Mouse (Mus musculus) liver, adult 2 months (tissue): ENCODE measurements around the gene Zfp39. TPM values are rescaled to one million over a fixed set of nuclear protein-coding genes. Genes with fewer than 3 reads are reported as not detected.

Experiments used
- DNase-seq: peaks from one replicate; pipeline ENCODE4 v3.0.0-alpha.2; 2011; ENCODE audit warnings: low read depth, low spot score; ENCODE audit errors: extremely low read depth
- H3K27ac ChIP-seq: fragments of 200-500 bp; replicated peaks from 2 replicates; pipeline ENCODE4 v1.5.1; 2012; ENCODE audit warnings: low read depth, mild to moderate bottlenecking, control low read depth, inconsistent platforms, low read length; ENCODE audit not compliant: insufficient read depth
- H3K27me3 ChIP-seq: fragments of 200-500 bp; 2 replicates; pipeline ENCODE4 v1.6.1; 2012; ENCODE audit warnings: mild to moderate bottlenecking, moderate library complexity, low read length, inconsistent platforms; ENCODE audit not compliant: control insufficient read depth, insufficient read depth
- H3K36me3 ChIP-seq: fragments of 200-500 bp; 2 replicates; pipeline ENCODE4 v1.6.1; 2012; ENCODE audit warnings: low read length, inconsistent platforms; ENCODE audit not compliant: control insufficient read depth, insufficient read depth
- H3K4me1 ChIP-seq: fragments of 200-500 bp; 2 replicates; pipeline ENCODE4 v1.6.1; 2011; ENCODE audit warnings: low read length; ENCODE audit not compliant: control insufficient read depth, insufficient read depth
- H3K4me3 ChIP-seq: fragments of 200-500 bp; 2 replicates; pipeline ENCODE4 v1.5.1; 2011; ENCODE audit warnings: low read depth, mild to moderate bottlenecking, control low read depth, low read length, moderate library complexity; ENCODE audit not compliant: insufficient read depth
- H3K79me2 ChIP-seq: fragments of 200-500 bp; 2 replicates; pipeline ENCODE4 v1.6.1; 2012; ENCODE audit warnings: inconsistent platforms, mild to moderate bottlenecking, low read length, moderate library complexity; ENCODE audit not compliant: control insufficient read depth, insufficient read depth
- H3K9ac ChIP-seq: fragments of 200-500 bp; 2 replicates; pipeline ENCODE4 v1.6.1; 2012; ENCODE audit warnings: low read depth, mild to moderate bottlenecking, control low read depth, inconsistent platforms, low read length
- CTCF ChIP-seq: fragments of 200-500 bp; IDR thresholded peaks from 2 replicates; pipeline ENCODE4 v1.5.1; 2011; ENCODE audit warnings: low read depth, low read length, control low read depth
- POLR2A ChIP-seq: fragments of 200-500 bp; IDR thresholded peaks from 2 replicates; pipeline ENCODE4 v1.6.1; 2011; ENCODE audit warnings: low read length, control low read depth; ENCODE audit not compliant: insufficient read depth; ENCODE audit errors: extremely low read depth
- WGBS: fragments of 180-500 bp; shearing (Covaris S2); methylation state at CpG from one replicate; pipeline ENCODE4 v1.1.7; 2018; 5-methylcytosine and 5-hydroxymethylcytosine counted together
- polyA plus RNA-seq: library from polyadenylated mRNA; depleted of rRNA; stranded (reverse); fragments of >200 nt; gene quantifications from 2 replicates; pipeline ENCODE4 v1.2.3, GENCODE M21; 2012; rRNA removed
- total RNA-seq: library from RNA; depleted of rRNA; stranded (reverse); fragments of >200 nt; gene quantifications from 2 replicates; pipeline ENCODE4 v1.2.3, GENCODE M21; 2014; rRNA removed

The Zfp39 gene
- total RNA-seq (4.5 and 4.9 TPM in 2 replicates), polyA plus RNA-seq (0.56 and 0.66 TPM in 2 replicates)

- under 1% methylated on average over 40 of the region's 40 CpGs for WGBS
- peak; percentile 73 for TF ChIP-seq POLR2A
- TF ChIP-seq CTCF: no peak
Measured at GRCm38 (mm10) chr11:58903511-58904409, at the start of gene Zfp39. Gene Zfp39 (minus strand): TSS chr11:58904225.

DNA sequence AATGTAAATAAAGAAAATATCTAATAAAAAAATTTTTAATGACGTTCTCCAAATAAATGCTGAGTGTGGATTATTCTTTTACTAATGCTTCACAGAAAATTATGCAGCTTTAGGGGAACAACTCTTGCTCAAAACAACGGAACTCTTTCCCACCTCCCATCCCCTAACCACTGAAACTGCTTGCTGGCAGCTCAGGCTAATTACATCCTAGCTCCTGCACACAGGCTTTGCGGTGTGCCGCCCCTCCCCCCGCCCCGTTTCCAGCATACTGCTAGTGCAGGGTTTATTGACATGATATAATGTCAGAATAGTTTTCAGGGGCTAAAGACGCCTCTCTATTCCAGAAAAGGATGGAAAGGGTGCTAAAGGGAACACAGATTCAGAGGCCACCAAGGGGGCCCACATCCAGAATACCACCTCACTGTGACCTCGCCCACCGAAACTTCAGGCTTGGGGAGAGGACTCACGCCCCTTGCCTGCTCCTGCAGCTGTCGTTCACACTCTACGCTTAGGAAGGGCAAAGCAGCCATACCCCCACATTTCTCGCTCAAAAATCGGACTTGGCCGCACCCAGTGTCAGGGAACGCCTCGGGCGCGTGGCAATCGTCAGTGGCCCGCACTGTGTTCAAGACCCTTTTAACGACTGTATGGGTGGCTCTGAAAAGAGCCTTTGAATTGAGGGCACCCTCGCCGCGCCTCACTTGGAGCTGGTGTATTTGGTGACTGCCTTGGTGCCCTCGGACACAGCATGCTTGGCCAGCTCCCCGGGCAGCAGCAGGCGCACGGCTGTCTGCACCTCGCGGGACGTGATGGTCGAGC is 49.5 kb upstream of the Zfp39 start:
- Histone ChIP-seq H3K27ac (no peak overlapping the region), H3K36me3 (0 out of 2 replicates have a peak, but pooled peaks cover 2% of the 10 kb centered on the region), H3K4me1 (peaks cover 10% of the 10 kb centered on the region; the same call in 1 of the 2 replicates), H3K9ac (peak overlapping the region; percentile 74), H3K4me3 (peak overlapping the region; percentile 51), H3K79me2 (peaks cover 2% of the 10 kb centered on the region; the same call in 1 of the 2 replicates), H3K27me3 (peaks cover 5% of the 10 kb centered on the region; the same call in 1 of the 2 replicates)
- DNase-seq: no peak
- WGBS: 4% methylated on average over 33 of the region's 33 CpGs
- no peak for TF ChIP-seq CTCF
- no peak for TF ChIP-seq POLR2A

More at GRCm38 (mm10) chr11:58903511-58904409, at the start of gene Zfp39:
- H3K9ac ChIP-seq: peak within 1 kb of the TSS; percentile 80
- H3K4me1 ChIP-seq: peaks cover 4% of the 10 kb centered on the region
- H3K36me3 ChIP-seq: peaks cover 22% of the 10 kb centered on the region
- peak within 1 kb of the TSS; percentile 80 for H3K27ac ChIP-seq
- peaks cover 3% of the 10 kb centered on the region; the same call in 1 of the 2 replicates for H3K79me2 ChIP-seq
- no peaks in the 10 kb centered on the region for H3K27me3 ChIP-seq
- peak; percentile 81 for DNase-seq
- H3K4me3 ChIP-seq: peak within 1 kb of the TSS; percentile 83

- WGBS: 86% methylated on average over 5 of the region's 5 CpGs
- H3K4me3 ChIP-seq: no peak overlapping the region
- H3K36me3 ChIP-seq: no peaks in the 10 kb centered on the region
- peaks cover 2% of the 10 kb centered on the region; the same call in 1 of the 2 replicates for H3K79me2 ChIP-seq
- peaks cover 8% of the 10 kb centered on the region; the same call in 1 of the 2 replicates for H3K27me3 ChIP-seq
- H3K27ac ChIP-seq: no peak overlapping the region
- TF ChIP-seq CTCF: no peak
- H3K9ac ChIP-seq: no peak overlapping the region
- peaks cover 13% of the 10 kb centered on the region; the same call in 1 of the 2 replicates for H3K4me1 ChIP-seq
- DNase-seq: no peak
Measured at GRCm38 (mm10) chr11:58951210-58951609, 47.2 kb upstream of the Zfp39 start.

GRCm38 (mm10) chr11:58949480-58950431 is 45.7 kb upstream of the Zfp39 start:
- Histone ChIP-seq H3K27ac (no peak overlapping the region), H3K4me3 (no peak overlapping the region), H3K9ac (no peak overlapping the region), H3K4me1 (peaks cover 15% of the 10 kb centered on the region; the same call in 1 of the 2 replicates), H3K36me3 (no peaks in the 10 kb centered on the region), H3K27me3 (peaks cover 8% of the 10 kb centered on the region; the same call in 1 of the 2 replicates), H3K79me2 (no peaks in the 10 kb centered on the region)
- DNase-seq: no peak
- 37% methylated on average over 20 of the region's 20 CpGs for WGBS
- TF ChIP-seq CTCF: no peak
- no peak for TF ChIP-seq POLR2A
